8 mouse cellular contexts compared by ENCODE assay signal in the genomic region with DNA sequence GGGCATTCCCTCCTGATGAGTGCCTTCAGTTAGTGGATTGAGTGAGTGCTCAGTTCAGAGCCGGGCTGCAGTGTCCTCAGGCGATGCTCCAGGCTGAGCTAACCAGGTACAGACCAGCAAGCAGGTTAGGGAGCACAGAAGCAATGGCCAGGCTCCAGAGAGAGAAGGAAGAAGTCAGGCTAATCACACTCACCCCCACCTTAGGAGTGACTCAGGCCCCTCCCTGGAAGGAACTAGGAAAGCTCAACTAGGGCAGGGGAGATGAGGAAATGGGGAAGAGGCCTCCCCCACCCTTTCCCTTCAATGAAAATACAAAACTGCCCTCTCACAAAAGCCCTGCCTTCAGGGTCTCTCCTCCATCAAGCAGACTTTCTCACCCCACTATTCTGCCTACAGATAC. TPM values are rescaled to one million over a fixed set of nuclear protein-coding genes. Genes with fewer than 3 reads are reported as not detected.
DNase-seq lines count a peak whose midpoint lies in the region; ATAC-seq and TF ChIP-seq lines count a peak whose summit lies in the region.

No protein-coding gene starts in this region.

- peak; percentile 11; the same call in 1 of the 2 replicates for TF ChIP-seq POLR2A in embryonic fibroblast, embryonic 13.5 days (IDR thresholded peaks at IDR 0.05; ENCODE audit: low read depth, low read length)

- peak overlapping the region; percentile 95 for H3K4me3 ChIP-seq in kidney, embryonic 16.5 days (ENCODE audit: low read length)
- peak overlapping the region; percentile 90 for H3K4me3 ChIP-seq in embryonic fibroblast, embryonic 13.5 days (ENCODE audit: insufficient read depth, low read length)
- peak overlapping the region; percentile 91 for H3K4me3 ChIP-seq in limb, embryonic 13.5 days
- H3K4me3 ChIP-seq in neural tube, embryonic 14.5 days (ENCODE audit: low read depth, low read length): peak overlapping the region; percentile 90

- H3K36me3 ChIP-seq in kidney, embryonic 16.5 days (ENCODE audit: insufficient read depth, low read length): peaks cover 12% of the 10 kb centered on the region; the same call in 1 of the 2 replicates
- H3K36me3 ChIP-seq in limb, embryonic 13.5 days: peaks cover 35% of the 10 kb centered on the region
- peaks cover 11% of the 10 kb centered on the region for H3K36me3 ChIP-seq in neural tube, embryonic 14.5 days (ENCODE audit: control insufficient read depth, insufficient read depth, low read length)

- peak overlapping the region; percentile 96 for H3K4me2 ChIP-seq in kidney, embryonic 16.5 days (replicated peaks; ENCODE audit: low read depth, low read length)
- H3K4me2 ChIP-seq in limb, embryonic 13.5 days (replicated peaks): peak overlapping the region; percentile 98
- peak overlapping the region; percentile 100 for H3K4me2 ChIP-seq in neural tube, embryonic 14.5 days (ENCODE audit: low read depth, low read length)

- H3K9ac ChIP-seq in kidney, embryonic 16.5 days (replicated peaks; ENCODE audit: low read length): peak overlapping the region; percentile 92
- H3K9ac ChIP-seq in limb, embryonic 13.5 days: peak overlapping the region; percentile 97
- H3K9ac ChIP-seq in neural tube, embryonic 14.5 days (replicated peaks; ENCODE audit: low read depth, low read length): peak overlapping the region; percentile 81

- no peaks in the 10 kb centered on the region for H3K27me3 ChIP-seq in kidney, embryonic 16.5 days (ENCODE audit: insufficient read depth, low read length)
- no peaks in the 10 kb centered on the region for H3K27me3 ChIP-seq in limb, embryonic 13.5 days
- no peaks in the 10 kb centered on the region for H3K27me3 ChIP-seq in neural tube, embryonic 14.5 days (ENCODE audit: control insufficient read depth, insufficient read depth, low read length)

- TF ChIP-seq CTCF in embryonic fibroblast, embryonic 13.5 days (IDR thresholded peaks at IDR 0.05; ENCODE audit: borderline replicate concordance, insufficient read depth, low read length): no peak

- WGBS in kidney, embryonic 16.5 days: 44% methylated on average over 2 of the region's 2 CpGs
- WGBS in limb, embryonic 13.5 days: 51% methylated on average over 2 of the region's 2 CpGs
- 60% methylated on average over 2 of the region's 2 CpGs for WGBS in neural tube, embryonic 14.5 days

- ATAC-seq in kidney, embryonic 16.5 days (ENCODE audit: low FRiP score, low TSS enrichment): no peak
- ATAC-seq in limb, embryonic 13.5 days (ENCODE audit: low FRiP score, low read depth): no peak
- ATAC-seq in neural tube, embryonic 14.5 days (ENCODE audit: low read depth): no peak

- H3K4me1 ChIP-seq in kidney, embryonic 16.5 days (ENCODE audit: insufficient read depth, low read length): peaks cover 16% of the 10 kb centered on the region
- H3K4me1 ChIP-seq in embryonic fibroblast, embryonic 13.5 days (ENCODE audit: control insufficient read depth, insufficient read depth, low read length): peaks cover 2% of the 10 kb centered on the region; the same call in 1 of the 2 replicates
- H3K4me1 ChIP-seq in limb, embryonic 13.5 days: peaks cover 28% of the 10 kb centered on the region
- H3K4me1 ChIP-seq in neural tube, embryonic 14.5 days (ENCODE audit: control insufficient read depth, insufficient read depth, low read length): peaks cover 25% of the 10 kb centered on the region

- no peaks in the 10 kb centered on the region for H3K9me3 ChIP-seq in kidney, embryonic 16.5 days (ENCODE audit: low read length)
- no peaks in the 10 kb centered on the region for H3K9me3 ChIP-seq in limb, embryonic 13.5 days
- H3K9me3 ChIP-seq in neural tube, embryonic 14.5 days (ENCODE audit: control insufficient read depth, low read length): no peaks in the 10 kb centered on the region

- peak overlapping the region; percentile 47; the same call in 1 of the 2 replicates for H3K27ac ChIP-seq in kidney, embryonic 16.5 days (ENCODE audit: low read length)
- H3K27ac ChIP-seq in embryonic fibroblast, embryonic 13.5 days (ENCODE audit: insufficient read depth, low read length): no peak overlapping the region
- H3K27ac ChIP-seq in limb, embryonic 13.5 days: peak overlapping the region; percentile 84
- H3K27ac ChIP-seq in neural tube, embryonic 14.5 days (ENCODE audit: low read depth, low read length): no peak overlapping the region

- DNase-seq in kidney, postnatal 4 days: no peak
- no peak for DNase-seq in adrenal gland, adult 18-20 months (ENCODE audit: low spot score in 2 of 2)
- DNase-seq in gastrocnemius, adult 8-10 months (ENCODE audit: low spot score in 2 of 2): no peak
- no peak for DNase-seq in kidney, adult 18-20 months

RNA-seq across cellular contexts. Expression of gene Tbc1d10b, which starts 1.7 kb away (rescaled TPM):
- 23.2 and 25.8 TPM in 2 replicates for polyA plus RNA-seq in kidney, embryonic 16.5 days (2015; fragmentation: Nextera tagmentation; extraction: Ambion mirVana)
- 37.0 and 37.5 TPM in 2 replicates for polyA plus RNA-seq in embryonic fibroblast, embryonic 13.5 days (2011; ENCODE audit: insufficient read length, low read depth, missing spikeins)
- polyA plus RNA-seq in limb, embryonic 13.5 days (2015; fragmentation: Nextera tagmentation; extraction: Ambion mirVana): 31.7 and 34.8 TPM in 2 replicates
- 28.5 and 29.4 TPM in 2 replicates for polyA plus RNA-seq in neural tube, embryonic 14.5 days (2014; fragmentation: Nextera tagmentation; extraction: Ambion mirVana)
- total RNA-seq in adrenal gland, adult 18-20 months (2021): 10 to 100 TPM; 43.3 to 47.5 TPM
- 10 to 100 TPM; 29.1 to 34.3 (median 32.1) TPM for total RNA-seq in gastrocnemius, adult 8-10 months (2022)

RNA-seq across cellular contexts. Expression of gene Mylpf, which starts 2.1 kb away (rescaled TPM):
- polyA plus RNA-seq in kidney, embryonic 16.5 days (2015; fragmentation: Nextera tagmentation; extraction: Ambion mirVana): 26.7 and 28.8 TPM in 2 replicates
- 1.4 and 1.7 TPM in 2 replicates for polyA plus RNA-seq in embryonic fibroblast, embryonic 13.5 days (2011; ENCODE audit: insufficient read length, low read depth, missing spikeins)
- polyA plus RNA-seq in limb, embryonic 13.5 days (2015; fragmentation: Nextera tagmentation; extraction: Ambion mirVana): 350 and 353 TPM in 2 replicates
- polyA plus RNA-seq in neural tube, embryonic 14.5 days (2014; fragmentation: Nextera tagmentation; extraction: Ambion mirVana): 8.5 and 12.5 TPM in 2 replicates
- 10 to 100 TPM in 1 of 2 experiments, under 1 TPM in 1; 0.66 to 16.3 TPM for total RNA-seq in adrenal gland, adult 18-20 months (2021)
- over 10,000 TPM; 27,006 to 32,685 (median 27,393) TPM for total RNA-seq in gastrocnemius, adult 8-10 months (2022)

RNA-seq across cellular contexts. Expression of gene Cd2bp2, which starts 10.8 kb away (rescaled TPM):
- polyA plus RNA-seq in kidney, embryonic 16.5 days (2015; fragmentation: Nextera tagmentation; extraction: Ambion mirVana): 66.9 and 68.7 TPM in 2 replicates
- polyA plus RNA-seq in embryonic fibroblast, embryonic 13.5 days (2011; ENCODE audit: insufficient read length, low read depth, missing spikeins): 66.3 and 74.3 TPM in 2 replicates
- 72.2 and 72.4 TPM in 2 replicates for polyA plus RNA-seq in limb, embryonic 13.5 days (2015; fragmentation: Nextera tagmentation; extraction: Ambion mirVana)
- polyA plus RNA-seq in neural tube, embryonic 14.5 days (2014; fragmentation: Nextera tagmentation; extraction: Ambion mirVana): 58.1 and 71.9 TPM in 2 replicates
- total RNA-seq in adrenal gland, adult 18-20 months (2021): 10 to 100 TPM; 51.6 to 62.3 TPM
- 10 to 100 TPM; 25.2 to 35.0 (median 32.7) TPM for total RNA-seq in gastrocnemius, adult 8-10 months (2022)

RNA-seq across cellular contexts. Expression of gene Zfp553, which starts 26.3 kb away (rescaled TPM):
- 45.2 and 46.0 TPM in 2 replicates for polyA plus RNA-seq in kidney, embryonic 16.5 days (2015; fragmentation: Nextera tagmentation; extraction: Ambion mirVana)
- polyA plus RNA-seq in embryonic fibroblast, embryonic 13.5 days (2011; ENCODE audit: insufficient read length, low read depth, missing spikeins): 11.0 and 12.4 TPM in 2 replicates
- polyA plus RNA-seq in limb, embryonic 13.5 days (2015; fragmentation: Nextera tagmentation; extraction: Ambion mirVana): 51.8 and 52.1 TPM in 2 replicates
- 21.5 and 24.0 TPM in 2 replicates for polyA plus RNA-seq in neural tube, embryonic 14.5 days (2014; fragmentation: Nextera tagmentation; extraction: Ambion mirVana)
- total RNA-seq in adrenal gland, adult 18-20 months (2021): 10 to 100 TPM; 12.6 to 14.8 TPM
- total RNA-seq in gastrocnemius, adult 8-10 months (2022): 1 to 10 TPM; 4.2 to 5.5 (median 4.8) TPM

RNA-seq across cellular contexts. Expression of gene Sept1, which starts 26.3 kb away (rescaled TPM):
- 18.6 and 26.6 TPM in 2 replicates for polyA plus RNA-seq in kidney, embryonic 16.5 days (2015; fragmentation: Nextera tagmentation; extraction: Ambion mirVana)
- polyA plus RNA-seq in embryonic fibroblast, embryonic 13.5 days (2011; ENCODE audit: insufficient read length, low read depth, missing spikeins): 3.9 and 4.2 TPM in 2 replicates
- polyA plus RNA-seq in limb, embryonic 13.5 days (2015; fragmentation: Nextera tagmentation; extraction: Ambion mirVana): 23.5 and 27.9 TPM in 2 replicates
- polyA plus RNA-seq in neural tube, embryonic 14.5 days (2014; fragmentation: Nextera tagmentation; extraction: Ambion mirVana): 7.2 and 9.1 TPM in 2 replicates
- total RNA-seq in adrenal gland, adult 18-20 months (2021): 1 to 10 TPM; 7.8 to 8.7 TPM
- 1 to 10 TPM; 1.0 to 2.8 (median 1.4) TPM for total RNA-seq in gastrocnemius, adult 8-10 months (2022)

Comparison
In these comparisons a context has a peak if more than half of its experiments do, and no peak if none do; other contexts are left out.
1. H3K27ac ChIP-seq: peak in kidney, embryonic 16.5 days (single experiment) and limb, embryonic 13.5 days (single experiment); none in embryonic fibroblast, embryonic 13.5 days (single experiment) and neural tube, embryonic 14.5 days (single experiment).
2. RNA of gene Mylpf, which starts 2.1 kb away (polyA plus RNA-seq): 350 to 353 TPM in limb, embryonic 13.5 days; 26.7 to 28.8 TPM in kidney, embryonic 16.5 days, 8.5 to 12.5 TPM in neural tube, embryonic 14.5 days and 1.4 to 1.7 TPM in embryonic fibroblast, embryonic 13.5 days; every median in the first group is over 10 times any median in the second.
3. Peak in every context shown above with its lines, with median percentiles within 50 percentile points of each other: H3K4me2 ChIP-seq, H3K4me3 ChIP-seq and H3K9ac ChIP-seq.